Comparison of ENCODE assay signal across 26 mouse cellular contexts in genomic region chr19:42583677-42584076, GRCm38 (mm10). TPM values are rescaled to one million over a fixed set of nuclear protein-coding genes. Genes with fewer than 3 reads are reported as not detected.
DNase-seq lines count a peak whose midpoint lies in the region; ATAC-seq and TF ChIP-seq lines count a peak whose summit lies in the region.
"Had no signal": no experiment of that assay in that cellular context is flagged by ENCODE, and none has a peak within 500 bp of the region (broad histone marks: within the 10 kb centered on the region; RNA-seq: fewer than 3 reads in every experiment).

No protein-coding gene starts in this region.

- H3K36me3 ChIP-seq in heart, embryonic 10.5 days: peaks cover 12% of the 10 kb centered on the region
- H3K36me3 ChIP-seq in liver, embryonic 11.5 days (ENCODE audit: control insufficient read depth, insufficient read depth, low read length): peaks cover 5% of the 10 kb centered on the region; the same call in 1 of the 2 replicates
- peaks cover 26% of the 10 kb centered on the region for H3K36me3 ChIP-seq in liver, postnatal 0 days (replicated peaks; ENCODE audit: insufficient read depth, low read length)

- WGBS in heart, embryonic 10.5 days: 86% methylated on average over 5 of the region's 5 CpGs
- 73% methylated on average over 5 of the region's 5 CpGs for WGBS in liver, embryonic 11.5 days
- 78% methylated on average over 5 of the region's 5 CpGs for WGBS in liver, postnatal 0 days (ENCODE audit: insufficient replicate concordance)

- TF ChIP-seq EP300 in liver, postnatal 0 days (IDR thresholded peaks at IDR 0.05; ENCODE audit: low read depth): no peak

- no peak overlapping the region for H3K4me3 ChIP-seq in heart, embryonic 10.5 days
- H3K4me3 ChIP-seq in liver, embryonic 11.5 days (ENCODE audit: low read depth, low read length): no peak overlapping the region
- no peak overlapping the region for H3K4me3 ChIP-seq in liver, postnatal 0 days (ENCODE audit: low read depth, low read length)
- H3K4me3 ChIP-seq: embryonic facial prominence, embryonic 10.5 days; forebrain, embryonic 13.5 days; gastrocnemius, adult 2 months; heart, embryonic 15.5 days; hindbrain, embryonic 10.5 days; kidney, embryonic 15.5 days; limb, embryonic 13.5 days; megakaryocyte, embryonic 14.5 days; myocyte; neural tube, embryonic 13.5 days had no signal

- H3K27ac ChIP-seq in heart, embryonic 10.5 days: peak overlapping the region; percentile 42; the same call in 1 of the 2 replicates
- H3K27ac ChIP-seq in liver, embryonic 11.5 days (ENCODE audit: low read depth, low read length): peak overlapping the region; percentile 75
- no peak overlapping the region for H3K27ac ChIP-seq in liver, postnatal 0 days (ENCODE audit: low read depth)
- H3K27ac ChIP-seq: embryonic facial prominence, embryonic 10.5 days; forebrain, embryonic 13.5 days; gastrocnemius, adult 2 months; heart, embryonic 15.5 days; hindbrain, embryonic 10.5 days; kidney, embryonic 15.5 days; limb, embryonic 13.5 days; neural tube, embryonic 13.5 days had no signal

- no peak for DNase-seq in heart, embryonic 10.5 days (ENCODE audit: low spot score)
- no peak for DNase-seq in heart, postnatal 4 days
- DNase-seq in c-Kit-positive CD71-positive TER-119-negative erythroid progenitor cells, embryonic 14.5 days (ENCODE audit: low read depth): peak; percentile 46
- DNase-seq in liver, embryonic 11.5 days (ENCODE audit: low spot score): no peak
- DNase-seq in liver, postnatal 0 days: no peak
- no peak for DNase-seq in testis, postnatal 10 days (ENCODE audit: low spot score)
- DNase-seq: adrenal gland, postnatal 10 days; cerebellum, adult 11 months; cerebellum, adult 9-11 months; gastrocnemius, adult 2 months; kidney, postnatal 36 days; lung, embryonic 14.5 days; right cerebral cortex, postnatal 4 days; thymus, postnatal 25 days had no signal

- peak; percentile 80 for ATAC-seq in liver, embryonic 11.5 days (replicated peaks; ENCODE audit: low FRiP score)
- no peak for ATAC-seq in liver, postnatal 0 days
- ATAC-seq in granulocyte monocyte progenitor cell, adult 5-6 weeks (replicated peaks; ENCODE audit: poor library complexity, severe bottlenecking): no peak
- ATAC-seq: forebrain, embryonic 13.5 days; intestine, postnatal 0 days; midbrain, embryonic 16.5 days had no signal

- H3K4me1 ChIP-seq in heart, embryonic 10.5 days: peaks cover 20% of the 10 kb centered on the region
- peaks cover 17% of the 10 kb centered on the region for H3K4me1 ChIP-seq in liver, embryonic 11.5 days (replicated peaks; ENCODE audit: control insufficient read depth, insufficient read depth, low read length)
- no peaks in the 10 kb centered on the region for H3K4me1 ChIP-seq in liver, postnatal 0 days (ENCODE audit: insufficient read depth)
- H3K4me1 ChIP-seq: kidney, embryonic 15.5 days; limb, embryonic 13.5 days; neural tube, embryonic 13.5 days had no signal

- peak overlapping the region; percentile 27; the same call in 1 of the 2 replicates for H3K9ac ChIP-seq in liver, embryonic 11.5 days (ENCODE audit: low read depth, low read length)
- H3K9ac ChIP-seq in liver, postnatal 0 days (replicated peaks): no peak overlapping the region
- H3K9ac ChIP-seq: forebrain, embryonic 13.5 days; heart, embryonic 15.5 days; kidney, embryonic 15.5 days; limb, embryonic 13.5 days; lung, embryonic 14.5 days; neural tube, embryonic 13.5 days had no signal

- no peaks in the 10 kb centered on the region for H3K9me3 ChIP-seq in heart, embryonic 10.5 days
- no peaks in the 10 kb centered on the region for H3K9me3 ChIP-seq in liver, embryonic 11.5 days (ENCODE audit: control insufficient read depth, low read length)
- no peaks in the 10 kb centered on the region for H3K9me3 ChIP-seq in liver, postnatal 0 days (ENCODE audit: low read length)
- H3K9me3 ChIP-seq: embryonic facial prominence, embryonic 10.5 days; forebrain, embryonic 13.5 days; heart, embryonic 15.5 days; hindbrain, embryonic 10.5 days; kidney, embryonic 15.5 days; limb, embryonic 13.5 days; megakaryocyte, embryonic 14.5 days; neural tube, embryonic 13.5 days had no signal

- TF ChIP-seq CTCF in liver, postnatal 0 days (IDR thresholded peaks at IDR 0.05; ENCODE audit: low read depth): no peak

- no peaks in the 10 kb centered on the region for H3K27me3 ChIP-seq in heart, embryonic 10.5 days (ENCODE audit: insufficient read depth, poor library complexity, severe bottlenecking)
- no peaks in the 10 kb centered on the region for H3K27me3 ChIP-seq in liver, embryonic 11.5 days (replicated peaks; ENCODE audit: control insufficient read depth, insufficient read depth, low read length)
- no peaks in the 10 kb centered on the region for H3K27me3 ChIP-seq in liver, postnatal 0 days (ENCODE audit: insufficient read depth, low read length)
- H3K27me3 ChIP-seq: forebrain, embryonic 13.5 days; heart, embryonic 15.5 days; kidney, embryonic 15.5 days; limb, embryonic 13.5 days; megakaryocyte, embryonic 14.5 days; neural tube, embryonic 13.5 days had no signal

- peak overlapping the region; percentile 24 for H3K4me2 ChIP-seq in liver, embryonic 11.5 days
- peak overlapping the region; percentile 8; the same call in 1 of the 2 replicates for H3K4me2 ChIP-seq in liver, postnatal 0 days (ENCODE audit: low read depth, low read length)
- H3K4me2 ChIP-seq: forebrain, embryonic 13.5 days; heart, embryonic 15.5 days; kidney, embryonic 15.5 days; limb, embryonic 13.5 days; lung, embryonic 14.5 days; neural tube, embryonic 13.5 days had no signal

RNA-seq across cellular contexts. Expression of gene Loxl4, which starts 28.9 kb away (rescaled TPM):
- polyA plus RNA-seq in heart, embryonic 10.5 days (2016; fragmentation: Nextera tagmentation; extraction: Ambion mirVana): 0.04 and 0.10 TPM in 2 replicates
- 1 to 10 TPM; 1.9 TPM for total RNA-seq in heart, postnatal 4 days (2021)
- 0.16 and 0.18 TPM in 2 replicates for polyA plus RNA-seq in liver, embryonic 11.5 days (2014; fragmentation: Nextera tagmentation; extraction: Ambion mirVana)
- polyA plus RNA-seq in liver, postnatal 0 days (2015; fragmentation: Nextera tagmentation; extraction: Ambion mirVana): 0.05 and 0.13 TPM in 2 replicates
- total RNA-seq in granulocyte monocyte progenitor cell, adult 5-6 weeks (2014; fragmentation: Nextera tagmentation): not detected in 2 replicates
- not detected in 2 replicates for total RNA-seq in granulocyte monocyte progenitor cell, adult 5-6 weeks (2017)
